In the genomic region with DNA sequence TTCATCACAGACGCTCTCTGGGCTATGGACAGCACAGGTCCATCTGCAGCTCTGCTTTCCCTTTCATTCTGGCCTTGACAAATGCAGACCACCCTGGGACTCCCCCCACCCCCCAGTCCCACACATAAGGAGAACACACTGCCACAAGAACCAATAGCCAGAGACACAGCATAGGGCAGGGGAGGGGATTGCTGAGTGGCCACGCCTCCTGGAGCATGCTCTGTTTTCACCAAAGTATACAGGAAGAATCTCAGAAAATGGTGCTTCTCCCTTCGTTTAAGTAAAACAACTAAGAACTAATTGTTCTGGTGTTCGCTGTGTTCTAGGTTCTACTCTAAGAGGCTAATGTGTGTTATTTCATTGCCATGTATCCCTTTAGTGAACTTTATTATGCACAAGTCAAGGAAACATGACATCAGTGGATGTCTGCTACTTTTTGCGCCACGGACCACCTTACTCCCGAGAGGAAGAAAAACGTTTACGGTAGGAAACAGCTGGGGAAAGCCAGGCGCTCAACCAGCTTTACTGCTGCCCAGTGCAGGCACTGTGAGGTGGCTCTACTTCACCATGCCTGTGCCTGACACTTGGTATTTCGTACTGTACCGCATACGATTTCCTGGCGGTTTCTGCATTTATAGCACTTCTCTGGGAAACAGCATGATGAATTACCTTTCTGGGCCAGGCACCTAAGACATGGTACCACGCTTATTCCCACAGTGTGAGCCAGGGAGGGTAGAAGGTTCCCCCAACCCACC, we compare ENCODE assay signal across 9 mouse cellular contexts. TPM values are rescaled to one million over a fixed set of nuclear protein-coding genes. Genes with fewer than 3 reads are reported as not detected.
DNase-seq lines count a peak whose midpoint lies in the region; ATAC-seq and TF ChIP-seq lines count a peak whose summit lies in the region.
"Had no signal": no experiment of that assay in that cellular context is flagged by ENCODE, and none has a peak within 500 bp of the region (broad histone marks: within the 10 kb centered on the region; RNA-seq: fewer than 3 reads in every experiment).

No protein-coding gene starts in this region.

- H3K9ac ChIP-seq in lung, postnatal 0 days (replicated peaks; ENCODE audit: low read depth): no peak overlapping the region
- no peak overlapping the region for H3K9ac ChIP-seq in hindbrain, embryonic 13.5 days

- H3K4me2 ChIP-seq in lung, postnatal 0 days (replicated peaks; ENCODE audit: low read depth, low read length): no peak overlapping the region
- no peak overlapping the region for H3K4me2 ChIP-seq in hindbrain, embryonic 13.5 days

- WGBS in lung, postnatal 0 days: 56% methylated on average over 15 of the region's 15 CpGs
- WGBS in hindbrain, embryonic 13.5 days: 79% methylated on average over 15 of the region's 15 CpGs

- no peaks in the 10 kb centered on the region for H3K9me3 ChIP-seq in lung, postnatal 0 days (ENCODE audit: low read length)
- H3K9me3 ChIP-seq in hindbrain, embryonic 13.5 days: no peaks in the 10 kb centered on the region

- TF ChIP-seq CTCF in lung, postnatal 0 days (IDR thresholded peaks at IDR 0.05): no peak

- no peak overlapping the region for H3K4me3 ChIP-seq in lung, postnatal 0 days (ENCODE audit: low read depth, low read length)
- H3K4me3 ChIP-seq in hindbrain, embryonic 13.5 days: no peak overlapping the region

- no peaks in the 10 kb centered on the region for H3K27me3 ChIP-seq in lung, postnatal 0 days (replicated peaks; ENCODE audit: insufficient read depth, low read length)
- no peaks in the 10 kb centered on the region for H3K27me3 ChIP-seq in hindbrain, embryonic 13.5 days

- H3K4me1 ChIP-seq in lung, postnatal 0 days (ENCODE audit: insufficient read depth, low read depth, low read length): peaks cover 12% of the 10 kb centered on the region
- H3K4me1 ChIP-seq in hindbrain, embryonic 13.5 days (replicated peaks): peaks cover 29% of the 10 kb centered on the region

- TF ChIP-seq EP300 in lung, postnatal 0 days (IDR thresholded peaks at IDR 0.05): no peak

- no peak overlapping the region for H3K27ac ChIP-seq in lung, postnatal 0 days (ENCODE audit: low read length)
- no peak overlapping the region for H3K27ac ChIP-seq in hindbrain, embryonic 13.5 days

- no peak for ATAC-seq in lung, postnatal 0 days
- peak; percentile 28; the same call in 1 of the 2 replicates for ATAC-seq in megakaryocyte, adult 5-6 weeks (ENCODE audit: poor library complexity, severe bottlenecking)
- ATAC-seq in hindbrain, embryonic 13.5 days (ENCODE audit: low FRiP score): no peak

- H3K36me3 ChIP-seq in lung, postnatal 0 days (ENCODE audit: insufficient read depth, low read length): no peaks in the 10 kb centered on the region
- peaks cover 22% of the 10 kb centered on the region for H3K36me3 ChIP-seq in hindbrain, embryonic 13.5 days

- DNase-seq in embryo, embryonic 10 days (ENCODE audit: low spot score): peak; percentile 6
- no peak for DNase-seq in embryo, embryonic 10.5 days (ENCODE audit: low spot score)
- peak; percentile 26 for DNase-seq in lung, postnatal 10 days
- no peak for DNase-seq in lung, postnatal 0 days (ENCODE audit: low spot score)
- peak; percentile 70 for DNase-seq in R1 (ENCODE audit: low read depth, low spot score)
- DNase-seq in urinary bladder, postnatal 4 days (ENCODE audit: low spot score in 2 of 2): no peak
- DNase-seq: right cerebral cortex, postnatal 4 days had no signal

RNA-seq across cellular contexts. Expression of gene Rab12, which starts 7.2 kb away (rescaled TPM):
- 70.8 and 72.8 TPM in 2 replicates for polyA plus RNA-seq in lung, postnatal 0 days (2015; fragmentation: Nextera tagmentation; extraction: Ambion mirVana)
- total RNA-seq in megakaryocyte, adult 5-6 weeks (2015): 22.5 and 22.7 TPM in 2 replicates
- total RNA-seq in megakaryocyte, adult 5-6 weeks (2017): 24.3 and 36.5 TPM in 2 replicates
- polyA plus RNA-seq in hindbrain, embryonic 13.5 days (2015; fragmentation: Nextera tagmentation; extraction: Ambion mirVana): 60.7 and 66.5 TPM in 2 replicates

Comparison
In these comparisons a context has a peak if more than half of its experiments do, and no peak if none do; other contexts are left out.
1. DNase-seq: peak in embryo, embryonic 10 days (single experiment), lung, postnatal 10 days (single experiment) and R1 (single experiment); none in embryo, embryonic 10.5 days (single experiment), lung, postnatal 0 days (single experiment) and urinary bladder, postnatal 4 days (0 of 2).